Mouse (Mus musculus) midbrain, embryonic 15.5 days (tissue): ENCODE measurements around the gene Ppm1n. TPM values are rescaled to one million over a fixed set of nuclear protein-coding genes. Genes with fewer than 3 reads are reported as not detected.

Experiments used
- ATAC-seq: fragments of 200-750 bp; cut with Nextera tagmentation; replicated peaks from 2 replicates; pipeline ENCODE4 v1.8.0; 2017; ENCODE audit warnings: moderate TSS enrichment
- H3K27ac ChIP-seq: fragments of 300-500 bp; sonication (generic); 2 replicates; pipeline ENCODE4 v1.5.1; 2015; ENCODE audit warnings: mild to moderate bottlenecking, inconsistent platforms
- H3K27me3 ChIP-seq: fragments of 300-500 bp; sonication (generic); replicated peaks from 2 replicates; pipeline ENCODE4 v1.6.1; 2015; ENCODE audit warnings: inconsistent platforms
- H3K36me3 ChIP-seq: fragments of 300-500 bp; sonication (generic); replicated peaks from 2 replicates; pipeline ENCODE4 v1.6.1; 2015; ENCODE audit warnings: inconsistent platforms
- H3K4me1 ChIP-seq: fragments of 300-500 bp; sonication (generic); 2 replicates; pipeline ENCODE4 v1.6.1; 2015; ENCODE audit warnings: inconsistent platforms
- H3K4me2 ChIP-seq: fragments of 300-500 bp; sonication (generic); 2 replicates; pipeline ENCODE4 v1.6.1; 2015; ENCODE audit warnings: inconsistent platforms, mild to moderate bottlenecking, moderate library complexity
- H3K4me3 ChIP-seq: fragments of 300-500 bp; sonication (generic); 2 replicates; pipeline ENCODE4 v1.5.1; 2015; ENCODE audit warnings: mild to moderate bottlenecking, inconsistent platforms
- H3K9ac ChIP-seq: fragments of 300-500 bp; sonication (generic); 2 replicates; pipeline ENCODE4 v1.6.1; 2015; ENCODE audit warnings: mild to moderate bottlenecking, inconsistent platforms
- H3K9me3 ChIP-seq: fragments of 300-500 bp; sonication (generic); 2 replicates; pipeline ENCODE4 v1.6.1; 2016; ENCODE audit warnings: inconsistent platforms
- WGBS: fragments of 180-500 bp; shearing (Covaris S2); methylation state at CpG from one replicate; pipeline ENCODE4 v1.1.7; 2015; ENCODE audit warnings: mixed read lengths; 5-methylcytosine and 5-hydroxymethylcytosine counted together
- polyA plus RNA-seq: library from polyadenylated mRNA; unstranded; fragments of >200 nt; fragmentation: Nextera tagmentation; extraction: Ambion mirVana; gene quantifications from 2 replicates; pipeline ENCODE4 v1.2.1, GENCODE M21; 2015

Ppm1n gene
- polyA plus RNA-seq, 1 experiment from 2014 or later, result 1.7 TPM

- Histone ChIP-seq H3K27me3 (peaks cover 54% of the 10 kb centered on the region), H3K27ac (no peak overlapping the region), H3K36me3 (no peaks in the 10 kb centered on the region), H3K9me3 (no peaks in the 10 kb centered on the region), H3K4me3 (no peak overlapping the region), H3K9ac (no peak overlapping the region), H3K4me2 (no peak overlapping the region), H3K4me1 (peaks cover 58% of the 10 kb centered on the region)
- WGBS, result 52% methylated on average over 16 of the region's 16 CpGs
- ATAC-seq, result no peak
Observed at GRCm38 (mm10) chr7:19305796-19306765, 26.2 kb upstream of the Ppm1n start.

GRCm38 (mm10) chr7:19305413-19305735 is 25.5 kb upstream of the Ppm1n start:
- Histone ChIP-seq H3K4me2 (no peak overlapping the region), H3K36me3 (no peaks in the 10 kb centered on the region), H3K4me3 (no peak overlapping the region), H3K4me1 (peaks cover 57% of the 10 kb centered on the region), H3K9me3 (no peaks in the 10 kb centered on the region), H3K9ac (no peak overlapping the region), H3K27ac (no peak overlapping the region), H3K27me3 (peaks cover 54% of the 10 kb centered on the region)
- no peak for ATAC-seq
- WGBS, result 19% methylated on average over 6 of the region's 6 CpGs

- Histone ChIP-seq H3K4me2 (peak overlapping the region; percentile 46), H3K27ac (no peak overlapping the region), H3K9me3 (no peaks in the 10 kb centered on the region), H3K27me3 (peaks cover 54% of the 10 kb centered on the region), H3K36me3 (no peaks in the 10 kb centered on the region), H3K4me1 (peaks cover 55% of the 10 kb centered on the region), H3K4me3 (peak overlapping the region; percentile 27), H3K9ac (0 out of 2 replicates have a peak overlapping the region, but pooled peaks have one; percentile 14)
- WGBS, result 1% methylated on average over 48 of the region's 48 CpGs
- no peak for ATAC-seq
Observed at GRCm38 (mm10) chr7:19304501-19305412, 24.9 kb upstream of the Ppm1n start.

- Histone ChIP-seq H3K27me3 (peaks cover 51% of the 10 kb centered on the region), H3K9ac (no peak overlapping the region), H3K4me2 (peak overlapping the region; percentile 46), H3K27ac (no peak overlapping the region), H3K4me1 (peaks cover 45% of the 10 kb centered on the region), H3K36me3 (no peaks in the 10 kb centered on the region), H3K9me3 (no peaks in the 10 kb centered on the region), H3K4me3 (0 out of 2 replicates have a peak overlapping the region, but pooled peaks have one; percentile 27)
- no peak for ATAC-seq
- WGBS, result 0% methylated on average over 16 of the region's 16 CpGs
Observed at GRCm38 (mm10) chr7:19303770-19304169, 23.9 kb upstream of the Ppm1n start.

GRCm38 (mm10) chr7:19303046-19303305 is 23.1 kb upstream of the Ppm1n start:
- Histone ChIP-seq H3K9ac (no peak overlapping the region), H3K27ac (no peak overlapping the region), H3K4me3 (no peak overlapping the region), H3K27me3 (peaks cover 51% of the 10 kb centered on the region), H3K9me3 (no peaks in the 10 kb centered on the region), H3K36me3 (no peaks in the 10 kb centered on the region), H3K4me2 (no peak overlapping the region), H3K4me1 (peaks cover 43% of the 10 kb centered on the region)
- ATAC-seq, result no peak
- 77% methylated on average over 12 of the region's 12 CpGs for WGBS

GRCm38 (mm10) chr7:19302264-19303045 is 22.6 kb upstream of the Ppm1n start:
- no peaks in the 10 kb centered on the region for H3K36me3 ChIP-seq
- peak overlapping the region; percentile 50 for H3K4me3 ChIP-seq
- no peak overlapping the region for H3K27ac ChIP-seq
- peaks cover 51% of the 10 kb centered on the region for H3K27me3 ChIP-seq
- peak overlapping the region; percentile 78 for H3K4me2 ChIP-seq
- peaks cover 38% of the 10 kb centered on the region for H3K4me1 ChIP-seq
- no peaks in the 10 kb centered on the region for H3K9me3 ChIP-seq
- no peak for ATAC-seq
- peak overlapping the region; percentile 39 for H3K9ac ChIP-seq
- WGBS, result 47% methylated on average over 13 of the region's 13 CpGs

GRCm38 (mm10) chr7:19301461-19302263 is 21.8 kb upstream of the Ppm1n start:
- H3K4me3 ChIP-seq, result peak overlapping the region; percentile 50
- H3K4me1 ChIP-seq, result peaks cover 37% of the 10 kb centered on the region
- no peak; the same call in 1 of the 2 replicates for ATAC-seq
- H3K4me2 ChIP-seq, result peak overlapping the region; percentile 78
- peaks cover 43% of the 10 kb centered on the region for H3K27me3 ChIP-seq
- no peaks in the 10 kb centered on the region for H3K9me3 ChIP-seq
- peak overlapping the region; percentile 46; the same call in 1 of the 2 replicates for H3K27ac ChIP-seq
- H3K9ac ChIP-seq, result peak overlapping the region; percentile 39
- WGBS, result 9% methylated on average over 16 of the region's 16 CpGs
- no peaks in the 10 kb centered on the region for H3K36me3 ChIP-seq

GRCm38 (mm10) chr7:19300501-19301421 is 20.9 kb upstream of the Ppm1n start:
- H3K36me3 ChIP-seq, result 0 out of 2 replicates have a peak, but pooled peaks cover 3% of the 10 kb centered on the region
- H3K4me1 ChIP-seq, result peaks cover 37% of the 10 kb centered on the region
- peak overlapping the region; percentile 50 for H3K4me3 ChIP-seq
- H3K9me3 ChIP-seq, result no peaks in the 10 kb centered on the region
- peak overlapping the region; percentile 46; the same call in 1 of the 2 replicates for H3K27ac ChIP-seq
- peaks cover 34% of the 10 kb centered on the region for H3K27me3 ChIP-seq
- peak overlapping the region; percentile 39 for H3K9ac ChIP-seq
- WGBS, result under 1% methylated on average over 29 of the region's 29 CpGs
- peak overlapping the region; percentile 78 for H3K4me2 ChIP-seq
- peak; percentile 86 for ATAC-seq

- Histone ChIP-seq H3K4me1 (peaks cover 25% of the 10 kb centered on the region), H3K27me3 (peaks cover 18% of the 10 kb centered on the region), H3K27ac (no peak overlapping the region), H3K36me3 (0 out of 2 replicates have a peak, but pooled peaks cover 10% of the 10 kb centered on the region), H3K9me3 (no peaks in the 10 kb centered on the region), H3K4me3 (no peak overlapping the region), H3K9ac (no peak overlapping the region), H3K4me2 (no peak overlapping the region)
- 20% methylated on average over 3 of the region's 3 CpGs for WGBS
- ATAC-seq, result no peak
Observed at GRCm38 (mm10) chr7:19299194-19299593, 19.3 kb upstream of the Ppm1n start.

GRCm38 (mm10) chr7:19297794-19298193 is 17.9 kb upstream of the Ppm1n start:
- Histone ChIP-seq H3K4me2 (no peak overlapping the region), H3K36me3 (peaks cover 21% of the 10 kb centered on the region), H3K27ac (no peak overlapping the region), H3K4me1 (peaks cover 18% of the 10 kb centered on the region), H3K9ac (no peak overlapping the region), H3K4me3 (no peak overlapping the region), H3K9me3 (no peaks in the 10 kb centered on the region), H3K27me3 (peaks cover 8% of the 10 kb centered on the region)
- no peak for ATAC-seq
- WGBS, result 93% methylated on average over 5 of the region's 5 CpGs
